Comparison of ENCODE assay signal across 7 mouse cellular contexts in genomic region chr13:101690911-101691655, GRCm38 (mm10).
A peak's percentile ranks its signal among the peaks of the same experiment; 100 is the strongest.
DNase-seq lines count a peak whose midpoint lies in the region; ATAC-seq and TF ChIP-seq lines count a peak whose summit lies in the region.

No protein-coding gene starts in this region.

- peaks cover 10% of the 10 kb centered on the region; the same call in 1 of the 2 replicates for H3K79me2 ChIP-seq in liver, adult 2 months (ENCODE audit: control insufficient read depth, insufficient read depth, low read length)

- TF ChIP-seq CTCF in liver, adult 2 months (IDR thresholded peaks at IDR 0.05; ENCODE audit: low read depth, low read length), result no peak

- no peak for ATAC-seq in forebrain, embryonic 15.5 days (replicated peaks)
- no peak for ATAC-seq in liver, embryonic 11.5 days (replicated peaks; ENCODE audit: low FRiP score)
- no peak for ATAC-seq in stomach, embryonic 15.5 days (ENCODE audit: insufficient read depth, low FRiP score, low read depth)
- ATAC-seq in megakaryocyte progenitor cell, adult 5-6 weeks (replicated peaks; ENCODE audit: poor library complexity), result no peak

- peaks cover 32% of the 10 kb centered on the region for H3K36me3 ChIP-seq in liver, adult 2 months (ENCODE audit: control insufficient read depth, insufficient read depth, low read length)
- H3K36me3 ChIP-seq in forebrain, embryonic 15.5 days, result peaks cover 22% of the 10 kb centered on the region
- H3K36me3 ChIP-seq in liver, embryonic 11.5 days (ENCODE audit: control insufficient read depth, insufficient read depth, low read length), result peaks cover 6% of the 10 kb centered on the region
- peaks cover 13% of the 10 kb centered on the region; the same call in 1 of the 2 replicates for H3K36me3 ChIP-seq in stomach, embryonic 15.5 days

- no peak overlapping the region for H3K27ac ChIP-seq in liver, adult 2 months (replicated peaks; ENCODE audit: insufficient read depth, low read depth, low read length)
- H3K27ac ChIP-seq in forebrain, embryonic 15.5 days (replicated peaks), result no peak overlapping the region
- H3K27ac ChIP-seq in liver, embryonic 11.5 days (ENCODE audit: low read depth, low read length), result no peak overlapping the region
- H3K27ac ChIP-seq in stomach, embryonic 15.5 days, result peak overlapping the region; percentile 86

- H3K4me2 ChIP-seq in forebrain, embryonic 15.5 days (replicated peaks), result peak overlapping the region; percentile 98
- H3K4me2 ChIP-seq in liver, embryonic 11.5 days, result peak overlapping the region; percentile 92
- peak overlapping the region; percentile 90 for H3K4me2 ChIP-seq in stomach, embryonic 15.5 days

- TF ChIP-seq POLR2A in liver, adult 2 months (IDR thresholded peaks at IDR 0.05; ENCODE audit: extremely low read depth, insufficient read depth, low read length), result no peak

- WGBS in liver, adult 2 months, result 44% methylated on average over 10 of the region's 10 CpGs
- WGBS in forebrain, embryonic 15.5 days, result 37% methylated on average over 10 of the region's 10 CpGs
- 69% methylated on average over 10 of the region's 10 CpGs for WGBS in liver, embryonic 11.5 days
- 66% methylated on average over 10 of the region's 10 CpGs for WGBS in stomach, embryonic 15.5 days

- H3K9ac ChIP-seq in liver, adult 2 months (ENCODE audit: low read depth, low read length), result no peak overlapping the region; the same call in 1 of the 2 replicates
- H3K9ac ChIP-seq in forebrain, embryonic 15.5 days (replicated peaks), result peak overlapping the region; percentile 30; the same call in 1 of the 2 replicates
- no peak overlapping the region for H3K9ac ChIP-seq in liver, embryonic 11.5 days (ENCODE audit: low read depth, low read length)
- no peak overlapping the region for H3K9ac ChIP-seq in stomach, embryonic 15.5 days

- no peak overlapping the region for H3K4me3 ChIP-seq in liver, adult 2 months (ENCODE audit: insufficient read depth, low read depth, low read length)
- peak overlapping the region; percentile 68 for H3K4me3 ChIP-seq in forebrain, embryonic 15.5 days
- peak overlapping the region; percentile 21; the same call in 1 of the 2 replicates for H3K4me3 ChIP-seq in liver, embryonic 11.5 days (ENCODE audit: low read depth, low read length)
- H3K4me3 ChIP-seq in stomach, embryonic 15.5 days (replicated peaks), result peak overlapping the region; percentile 58

- DNase-seq in liver, adult 2 months (ENCODE audit: extremely low read depth, low read depth, low spot score), result peak; percentile 30
- no peak for DNase-seq in liver
- no peak for DNase-seq in liver, embryonic 11.5 days (ENCODE audit: low spot score)
- DNase-seq in ovary, postnatal 14 days (ENCODE audit: low spot score), result no peak

- H3K9me3 ChIP-seq in forebrain, embryonic 15.5 days, result no peaks in the 10 kb centered on the region
- no peaks in the 10 kb centered on the region for H3K9me3 ChIP-seq in liver, embryonic 11.5 days (ENCODE audit: control insufficient read depth, low read length)
- no peaks in the 10 kb centered on the region for H3K9me3 ChIP-seq in stomach, embryonic 15.5 days

- H3K4me1 ChIP-seq in liver, adult 2 months (ENCODE audit: control insufficient read depth, insufficient read depth, low read length), result peaks cover 29% of the 10 kb centered on the region
- H3K4me1 ChIP-seq in forebrain, embryonic 15.5 days, result peaks cover 52% of the 10 kb centered on the region
- H3K4me1 ChIP-seq in liver, embryonic 11.5 days (replicated peaks; ENCODE audit: control insufficient read depth, insufficient read depth, low read length), result peaks cover 22% of the 10 kb centered on the region
- H3K4me1 ChIP-seq in stomach, embryonic 15.5 days, result peaks cover 11% of the 10 kb centered on the region

- no peaks in the 10 kb centered on the region for H3K27me3 ChIP-seq in liver, adult 2 months (ENCODE audit: control insufficient read depth, insufficient read depth, low read length)
- no peaks in the 10 kb centered on the region for H3K27me3 ChIP-seq in forebrain, embryonic 15.5 days
- H3K27me3 ChIP-seq in liver, embryonic 11.5 days (replicated peaks; ENCODE audit: control insufficient read depth, insufficient read depth, low read length), result no peaks in the 10 kb centered on the region
- no peaks in the 10 kb centered on the region for H3K27me3 ChIP-seq in stomach, embryonic 15.5 days (replicated peaks)
